Mouse (Mus musculus): ENCODE data around the gene Lrrc27.

The Lrrc27 gene

GRCm38 (mm10) chr7:139212754-139213745 lies at the start of gene Lrrc27, which contains the start of gene Stk32c:
Gene Lrrc27 (plus strand): TSS chr7:139212988.
Gene Stk32c (minus strand): TSS chr7:139213307.
- DNase-seq (ENCODE audit: low spot score) = peak; percentile 98

DNA sequence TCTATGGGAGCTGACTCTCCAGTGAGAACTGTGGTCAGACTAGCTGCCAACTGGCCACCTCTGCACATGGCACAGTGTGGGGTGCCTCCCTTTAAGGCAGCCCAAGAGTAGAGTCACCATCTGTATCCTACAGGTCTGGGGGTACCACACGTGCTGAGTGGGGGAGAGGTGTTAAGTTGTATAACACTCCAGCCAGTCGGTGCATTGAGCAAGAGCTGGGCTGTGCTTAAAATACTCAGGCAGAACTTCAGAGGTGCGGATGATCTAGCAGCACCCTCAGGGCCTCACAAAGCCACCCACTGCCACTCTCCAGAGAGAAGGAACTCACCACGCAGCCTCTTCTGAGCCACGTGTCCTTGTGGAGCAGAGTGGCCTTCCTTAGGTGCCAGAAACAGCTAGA lies 48.4 kb upstream of the Lrrc27 start:
- no peak for DNase-seq (ENCODE audit: low spot score)

- DNase-seq (ENCODE audit: low spot score) = no peak
These were observed 43.6 kb upstream of the Lrrc27 start for GRCm38 (mm10) chr7:139169143-139169542.

GRCm38 (mm10) chr7:139179299-139179698 lies 33.5 kb upstream of the Lrrc27 start:
- DNase-seq (ENCODE audit: low spot score) = peak; percentile 30

- peak; percentile 24 for DNase-seq (ENCODE audit: low spot score)
These were observed 32.7 kb upstream of the Lrrc27 start for GRCm38 (mm10) chr7:139180058-139180457.

DNA sequence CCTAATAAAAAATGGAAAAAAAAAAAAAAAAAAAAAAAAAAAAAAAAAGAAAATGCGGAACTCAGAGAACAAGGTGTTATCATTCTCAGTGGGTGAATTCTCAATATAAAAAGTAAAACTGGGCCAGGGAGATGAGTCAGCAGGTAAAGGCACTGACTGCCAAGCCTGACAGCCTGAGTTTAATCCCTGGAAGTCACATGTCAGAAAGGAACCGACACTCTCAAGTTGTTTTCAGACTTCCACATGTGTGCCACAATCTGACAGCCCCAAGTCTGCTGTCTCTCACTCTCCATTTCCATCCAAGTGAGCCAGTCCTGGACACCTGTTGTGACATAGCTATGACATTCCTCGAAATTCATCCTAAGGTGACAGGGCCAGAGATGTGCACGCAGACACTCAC lies 28.4 kb upstream of the Lrrc27 start:
- peak; percentile 23 for DNase-seq (ENCODE audit: low spot score)

- peak; percentile 34 for DNase-seq (ENCODE audit: low spot score)
These were observed 27.9 kb upstream of the Lrrc27 start for GRCm38 (mm10) chr7:139184846-139185245.

- peak; percentile 28 for DNase-seq (ENCODE audit: low spot score)
These were observed 26.8 kb upstream of the Lrrc27 start for GRCm38 (mm10) chr7:139185971-139186370.

- DNase-seq (ENCODE audit: low spot score) = no peak
These were observed 26.4 kb upstream of the Lrrc27 start for GRCm38 (mm10) chr7:139186436-139186835.

DNA sequence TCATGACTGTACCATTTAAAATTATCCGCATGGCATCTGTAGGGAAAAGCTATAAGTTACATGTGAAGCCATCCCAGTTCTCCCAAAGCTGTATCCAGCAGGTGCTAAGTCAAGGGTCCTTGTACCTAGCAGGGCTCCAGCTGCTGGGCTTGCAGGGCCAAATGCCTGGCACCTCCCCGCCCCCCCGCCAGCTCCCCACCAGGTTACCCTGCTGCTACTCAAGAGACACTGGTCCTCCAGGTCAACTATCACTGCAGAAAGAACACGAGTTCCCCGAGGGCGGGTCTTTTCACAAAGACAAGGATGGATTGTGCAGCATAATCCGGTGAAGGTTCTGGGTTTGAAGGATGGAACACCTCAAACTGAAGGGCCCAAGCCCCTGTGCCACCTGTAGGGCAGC lies 25.5 kb upstream of the Lrrc27 start:
- DNase-seq (ENCODE audit: low spot score) = peak; percentile 27

DNA sequence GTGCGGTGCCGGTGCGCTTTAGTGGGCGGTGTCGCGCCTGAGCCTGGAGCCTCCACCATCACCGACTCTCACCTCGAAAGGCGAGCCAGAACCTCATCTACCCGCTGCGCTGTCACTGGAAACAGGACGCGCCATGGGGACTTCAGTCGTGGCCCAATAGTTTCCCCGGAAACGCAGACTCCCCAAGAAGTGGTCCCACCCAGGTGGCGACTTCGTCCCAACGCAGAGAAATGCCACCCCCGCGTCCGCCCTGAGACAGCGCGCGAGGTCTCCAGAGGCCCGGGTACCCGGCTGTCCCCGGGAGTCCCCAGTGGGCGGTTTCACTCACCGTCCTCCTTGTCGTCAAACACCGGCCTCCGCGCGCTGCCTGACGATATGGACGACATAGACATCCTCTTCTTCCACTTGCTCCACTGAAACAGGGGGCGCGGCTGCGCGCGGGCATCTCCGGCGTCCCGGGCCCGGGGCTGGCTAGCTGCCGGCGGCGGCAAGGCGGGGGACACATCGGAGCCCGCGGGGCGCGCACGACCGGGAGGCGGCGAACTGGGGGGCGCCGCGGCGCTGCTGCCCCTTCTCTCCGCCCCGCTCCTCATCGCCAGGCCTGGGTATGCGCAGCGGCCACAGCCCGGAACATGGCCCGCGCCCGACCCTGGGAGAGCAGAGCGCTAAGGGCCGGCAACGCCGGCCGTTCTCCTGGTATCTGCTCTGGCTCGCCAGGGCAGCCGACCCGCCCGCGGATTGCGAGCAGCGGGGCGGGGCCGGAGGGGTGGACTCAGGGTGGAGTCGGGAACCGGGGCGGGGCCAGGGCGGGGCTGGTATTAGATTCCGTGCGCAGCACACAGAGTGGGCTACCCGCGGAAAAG lies 24.8 kb upstream of the Lrrc27 start:
- DNase-seq (ENCODE audit: low spot score) = peak; percentile 94

- peak; percentile 71 for DNase-seq (ENCODE audit: low spot score)
These were observed 24.1 kb upstream of the Lrrc27 start for GRCm38 (mm10) chr7:139188634-139189207.

DNA sequence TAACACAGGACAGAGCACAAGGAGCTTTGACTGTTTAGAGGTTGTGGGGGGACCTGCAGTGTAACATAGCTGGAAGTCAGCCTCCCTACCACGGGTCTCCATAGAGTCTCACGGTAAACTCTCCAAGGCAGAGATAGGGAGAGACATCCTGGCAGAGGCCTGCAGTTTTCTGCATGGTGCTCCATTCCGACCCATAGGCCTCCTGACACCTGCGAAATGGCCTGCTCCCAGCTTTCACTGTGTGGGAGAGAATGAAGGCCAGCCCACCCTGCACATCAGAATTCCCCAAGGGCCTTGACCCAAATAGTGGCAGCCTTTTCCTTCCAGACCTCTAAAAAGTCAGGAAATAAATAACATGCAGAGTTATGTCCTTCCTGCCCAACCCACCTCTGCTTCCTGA lies 22.2 kb upstream of the Lrrc27 start:
- peak; percentile 30 for DNase-seq (ENCODE audit: low spot score)

DNA sequence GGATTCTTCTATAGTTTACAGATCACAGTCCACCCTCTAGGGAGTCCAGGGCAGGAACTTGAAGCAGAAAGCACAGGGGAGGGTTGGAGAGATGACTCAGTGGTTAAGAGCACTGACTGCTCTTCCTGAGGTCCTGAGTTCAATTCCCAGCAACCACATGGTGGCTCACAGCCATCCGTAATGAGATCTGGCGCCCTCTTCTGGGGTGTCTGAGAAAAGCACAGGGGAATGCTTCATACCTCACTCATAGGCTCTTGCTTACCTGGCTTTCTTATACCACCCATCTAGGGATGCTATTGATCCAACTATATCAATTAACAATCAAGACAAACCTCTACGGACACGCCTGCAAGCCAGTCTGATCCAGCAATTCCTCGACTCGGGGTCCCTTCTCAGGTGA lies 21.2 kb upstream of the Lrrc27 start:
- DNase-seq (ENCODE audit: low spot score) = peak; percentile 43

- peak; percentile 23 for DNase-seq (ENCODE audit: low spot score)
These were observed 15.8 kb upstream of the Lrrc27 start for GRCm38 (mm10) chr7:139197022-139197421.

DNA sequence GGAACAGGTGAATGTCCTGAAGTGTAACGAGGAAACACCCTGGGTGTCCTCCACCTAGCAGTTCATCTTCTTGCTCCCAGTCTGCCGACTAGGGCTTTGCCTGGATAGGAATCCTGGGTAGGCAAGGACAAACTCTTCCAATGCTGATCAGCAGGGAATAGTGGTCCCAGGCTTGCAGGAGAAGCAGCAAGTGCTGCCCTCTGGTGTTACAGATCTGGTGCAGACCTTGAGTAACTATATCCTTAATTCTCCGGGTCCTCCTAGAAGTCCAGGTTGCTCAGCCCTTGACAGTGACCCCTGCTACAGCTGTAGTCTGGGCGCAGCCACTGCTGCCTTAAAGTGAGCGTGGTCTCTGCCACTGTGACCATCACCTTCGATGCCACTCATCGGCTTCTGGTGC lies 12.7 kb upstream of the Lrrc27 start:
- DNase-seq (ENCODE audit: low spot score) = peak; percentile 78

GRCm38 (mm10) chr7:139201209-139201608 lies 11.6 kb upstream of the Lrrc27 start:
- peak; percentile 27 for DNase-seq (ENCODE audit: low spot score)

- peak; percentile 67 for DNase-seq (ENCODE audit: low spot score)
These were observed 4.6 kb upstream of the Lrrc27 start for GRCm38 (mm10) chr7:139208023-139208772.

GRCm38 (mm10) chr7:139208773-139209095 lies 4.1 kb upstream of the Lrrc27 start:
- DNase-seq (ENCODE audit: low spot score) = peak; percentile 35

GRCm38 (mm10) chr7:139211761-139212160 lies 1.0 kb upstream of the Lrrc27 start:
- DNase-seq (ENCODE audit: low spot score) = peak; percentile 36

DNA sequence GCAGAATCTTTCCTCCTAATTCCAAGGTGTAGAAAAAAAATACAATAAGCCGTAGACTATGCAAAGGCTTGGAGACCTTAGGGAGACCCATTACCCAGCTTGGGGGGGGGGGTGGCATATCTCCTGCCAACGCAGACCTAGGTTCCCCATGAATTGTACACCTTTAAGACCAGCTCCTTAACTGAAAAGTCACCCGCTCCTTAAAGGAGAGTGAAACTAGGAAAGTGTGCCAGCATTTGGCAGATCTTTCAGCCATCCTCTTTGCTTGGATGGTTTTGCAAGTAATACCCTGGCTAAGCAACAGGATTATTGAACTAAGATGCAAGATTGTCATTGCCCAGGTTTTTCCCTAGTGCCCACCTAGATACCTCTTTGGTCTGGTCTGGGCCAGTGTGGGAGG lies 963 bp downstream of the Lrrc27 start:
- DNase-seq (ENCODE audit: low spot score) = peak; percentile 39

GRCm38 (mm10) chr7:139214160-139214559 lies 1.4 kb downstream of the Lrrc27 start:
- peak; percentile 25 for DNase-seq (ENCODE audit: low spot score)
